In the genomic region with DNA sequence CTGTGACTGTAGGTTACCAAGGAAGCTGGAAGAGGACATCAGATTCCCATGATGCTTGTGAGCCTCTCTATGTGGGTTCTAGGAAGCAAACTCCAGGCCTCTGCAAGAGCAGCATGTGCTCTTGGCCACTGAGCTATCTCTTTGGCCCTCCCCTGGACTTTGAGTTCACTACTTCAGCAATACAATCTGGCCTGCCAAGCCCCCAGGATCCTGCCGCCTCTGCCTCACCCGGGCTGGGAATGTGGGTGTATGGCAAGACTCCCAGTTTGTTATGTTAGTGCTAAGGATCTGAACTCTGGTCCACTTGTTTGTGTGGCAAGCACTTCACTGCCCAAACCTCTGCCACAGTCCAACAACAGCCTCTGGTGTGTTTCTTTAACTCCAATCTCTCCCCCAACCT, we compare ENCODE assay signal across 29 mouse cellular contexts.
DNase-seq lines count a peak whose midpoint lies in the region; ATAC-seq lines count a peak whose summit lies in the region.
"Had no signal": no experiment of that assay in that cellular context is flagged by ENCODE, and none has a peak within 500 bp of the region (broad histone marks: within the 10 kb centered on the region; RNA-seq: fewer than 3 reads in every experiment).

No protein-coding gene starts in this region.

- no peak overlapping the region for H3K27ac ChIP-seq in intestine, embryonic 16.5 days (ENCODE audit: low read length)
- H3K27ac ChIP-seq: hindbrain, embryonic 13.5 days; limb, embryonic 10.5 days; limb, embryonic 15.5 days; midbrain, embryonic 10.5 days; midbrain, embryonic 15.5 days had no signal

- intact Hi-C loops in heart, postnatal 36 days (cut with DNase I) = no loop called here

- no peak overlapping the region for H3K9ac ChIP-seq in intestine, embryonic 16.5 days (ENCODE audit: low read depth, low read length)
- H3K9ac ChIP-seq: hindbrain, embryonic 13.5 days; limb, embryonic 15.5 days; midbrain, embryonic 15.5 days had no signal

- H3K36me3 ChIP-seq in intestine, embryonic 16.5 days (ENCODE audit: control insufficient read depth, insufficient read depth, low read length) = no peaks in the 10 kb centered on the region
- H3K36me3 ChIP-seq: hindbrain, embryonic 13.5 days; limb, embryonic 10.5 days; limb, embryonic 15.5 days; midbrain, embryonic 10.5 days; midbrain, embryonic 15.5 days had no signal

- no peak overlapping the region for H3K4me3 ChIP-seq in intestine, embryonic 16.5 days (ENCODE audit: low read length)
- H3K4me3 ChIP-seq: hindbrain, embryonic 13.5 days; limb, embryonic 10.5 days; limb, embryonic 15.5 days; midbrain, embryonic 10.5 days; midbrain, embryonic 15.5 days had no signal

- DNase-seq in heart, adult 11 months = peak; percentile 64
- no peak for DNase-seq in heart, postnatal 36 days
- peak; percentile 7 for DNase-seq in lung, postnatal 36 days
- DNase-seq in lung, postnatal 14 days = no peak
- no peak for DNase-seq in thymus, postnatal 10 days (ENCODE audit: low spot score in 2 of 2)
- DNase-seq in MN1 (ENCODE audit: low spot score) = no peak
- DNase-seq: cerebellum, adult 8-10 months; cerebellum, postnatal 36 days; gastrocnemius, postnatal 14 days; heart, adult 18-20 months; heart, postnatal 4 days; kidney, adult 9 months; kidney, postnatal 14 days; layer of hippocampus, adult 9-11 months; lung, adult 2 months; lung, postnatal 10 days; right cerebral cortex, postnatal 4 days; thymus, adult 2 months; thymus, postnatal 4 days had no signal

- H3K9me3 ChIP-seq in intestine, embryonic 16.5 days (ENCODE audit: control insufficient read depth, low read length) = no peaks in the 10 kb centered on the region
- H3K9me3 ChIP-seq: hindbrain, embryonic 13.5 days; limb, embryonic 10.5 days; limb, embryonic 15.5 days; midbrain, embryonic 10.5 days; midbrain, embryonic 15.5 days had no signal

- H3K4me1 ChIP-seq in intestine, embryonic 16.5 days (ENCODE audit: control insufficient read depth, insufficient read depth, low read length) = 0 out of 2 replicates have a peak, but pooled peaks cover 2% of the 10 kb centered on the region

- ATAC-seq in intestine, embryonic 16.5 days = peak; percentile 83
- ATAC-seq: CD4-positive, CD25-positive, alpha-beta regulatory T cell, adult 4 months; forebrain, embryonic 14.5 days; inflammation-experienced regulatory T-cells, adult 6 months; midbrain, embryonic 15.5 days had no signal

- no peaks in the 10 kb centered on the region for H3K27me3 ChIP-seq in intestine, embryonic 16.5 days (replicated peaks; ENCODE audit: control insufficient read depth, insufficient read depth, low read length)
- H3K27me3 ChIP-seq: hindbrain, embryonic 13.5 days; limb, embryonic 15.5 days; midbrain, embryonic 15.5 days had no signal

- H3K4me2 ChIP-seq in intestine, embryonic 16.5 days (ENCODE audit: low read depth, low read length) = no peak overlapping the region
- H3K4me2 ChIP-seq: heart, embryonic 11.5 days; hindbrain, embryonic 13.5 days; limb, embryonic 15.5 days; midbrain, embryonic 15.5 days had no signal

- WGBS in intestine, embryonic 16.5 days = 52% methylated on average over 2 of the region's 2 CpGs

Comparison
In these comparisons a context has a peak if more than half of its experiments do, and no peak if none do; other contexts are left out.
1. DNase-seq: peak in heart, adult 11 months (single experiment) and lung, postnatal 36 days (single experiment); none in heart, postnatal 36 days (0 of 2), lung, postnatal 14 days (single experiment), thymus, postnatal 10 days (0 of 2) and MN1 (single experiment).